Mouse (Mus musculus): Measurements from ENCODE around the gene Klk9. TPM values are rescaled to one million over a fixed set of nuclear protein-coding genes. Genes with fewer than 3 reads are reported as not detected.

Klk9 gene
- polyA plus RNA-seq, 1 experiment from 2014 or later: not detected

DNA sequence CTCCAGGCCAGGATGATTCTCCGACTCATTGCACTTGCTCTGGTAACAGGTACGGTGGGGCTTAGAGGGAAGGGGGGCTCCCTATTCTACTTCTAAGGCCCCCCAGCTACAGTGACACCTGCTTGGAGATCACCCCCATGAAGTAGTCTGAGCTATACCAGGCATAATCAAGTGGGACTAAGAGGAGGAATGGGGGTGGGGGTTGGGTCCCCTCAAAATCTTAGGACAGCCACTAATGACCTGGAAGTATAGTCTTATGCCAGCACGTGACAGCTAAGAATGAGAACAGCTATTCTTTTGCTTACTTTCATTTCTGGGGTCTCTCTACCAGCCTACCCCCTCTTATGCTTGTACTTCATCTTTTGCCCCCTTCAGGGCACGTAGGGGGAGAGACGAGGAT is 15.2 kb upstream of the Klk9 start:
- POLR2A ChIA-PET: no interaction called here
- DNase-seq (ENCODE audit: low read depth, low spot score): no peak

DNA sequence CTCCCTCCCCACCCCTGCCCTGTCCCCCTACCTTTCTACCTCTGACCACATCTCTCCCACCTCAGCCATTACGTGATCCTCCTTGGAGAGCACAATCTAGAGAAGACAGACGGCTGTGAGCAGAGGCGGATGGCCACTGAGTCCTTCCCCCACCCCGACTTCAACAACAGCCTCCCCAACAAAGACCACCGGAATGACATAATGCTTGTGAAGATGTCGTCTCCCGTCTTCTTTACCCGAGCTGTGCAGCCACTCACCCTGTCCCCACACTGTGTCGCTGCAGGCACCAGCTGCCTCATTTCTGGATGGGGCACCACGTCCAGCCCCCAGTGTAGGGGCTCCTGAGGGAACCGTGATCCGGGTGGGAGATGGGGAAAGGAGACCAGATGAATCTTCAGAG is 14.3 kb upstream of the Klk9 start:
- no peak for TF ChIP-seq CTCF (IDR thresholded peaks at IDR 0.05)
- ChIA-PET POLR2A (no interaction called here), CTCF (no interaction called here)
- ATAC-seq (no peak), DNase-seq (ENCODE audit: low read depth, low spot score) (no peak)
- in situ Hi-C loops (cut with MboI; ENCODE audit: low pct_unique_long_range_greater_than_20kb): no loop called here
- no peaks in the 10 kb centered on the region for H3K27me3 ChIP-seq

More for the DNA sequence above, 15.2 kb upstream of the Klk9 start:
- CTCF ChIA-PET: no interaction called here
- H3K27me3 ChIP-seq: no peaks in the 10 kb centered on the region
- no peak for TF ChIP-seq CTCF (IDR thresholded peaks at IDR 0.05)
- no peak for ATAC-seq
- in situ Hi-C loops (cut with MboI; ENCODE audit: low pct_unique_long_range_greater_than_20kb): no loop called here

DNA sequence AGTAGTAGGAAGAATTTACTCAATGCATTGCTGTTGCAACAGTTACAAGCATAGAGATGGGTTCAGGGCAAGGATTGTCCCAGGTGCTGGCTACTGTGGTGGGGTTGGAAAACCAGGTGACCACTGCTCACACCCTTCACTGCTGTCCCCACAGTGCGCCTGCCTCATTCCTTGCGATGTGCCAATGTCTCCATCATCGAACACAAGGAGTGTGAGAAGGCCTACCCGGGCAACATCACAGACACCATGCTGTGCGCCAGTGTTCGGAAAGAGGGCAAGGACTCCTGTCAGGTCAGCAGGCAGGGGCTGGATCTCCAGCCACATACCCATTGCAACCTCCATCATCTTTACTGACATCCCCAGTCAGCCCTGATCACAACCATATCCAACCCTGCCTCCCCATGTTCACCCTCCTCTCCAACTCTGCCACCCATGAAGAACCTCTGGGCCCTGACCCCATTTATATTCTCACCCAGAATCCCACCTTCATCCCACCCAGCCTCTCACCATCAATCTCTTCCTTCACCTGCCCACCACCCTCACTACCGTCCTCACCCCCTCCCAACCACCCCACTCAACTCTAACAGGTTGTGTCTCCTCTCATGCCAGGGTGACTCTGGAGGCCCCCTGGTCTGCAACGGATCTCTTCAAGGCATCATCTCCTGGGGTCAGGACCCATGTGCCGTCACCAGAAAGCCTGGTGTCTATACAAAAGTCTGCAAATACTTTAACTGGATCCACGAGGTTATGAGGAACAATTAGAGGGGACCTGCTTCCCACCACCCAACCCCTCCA is 13.3 kb upstream of the Klk9 start:
- no peak for TF ChIP-seq CTCF (IDR thresholded peaks at IDR 0.05)
- CTCF ChIA-PET: no interaction called here

DNA sequence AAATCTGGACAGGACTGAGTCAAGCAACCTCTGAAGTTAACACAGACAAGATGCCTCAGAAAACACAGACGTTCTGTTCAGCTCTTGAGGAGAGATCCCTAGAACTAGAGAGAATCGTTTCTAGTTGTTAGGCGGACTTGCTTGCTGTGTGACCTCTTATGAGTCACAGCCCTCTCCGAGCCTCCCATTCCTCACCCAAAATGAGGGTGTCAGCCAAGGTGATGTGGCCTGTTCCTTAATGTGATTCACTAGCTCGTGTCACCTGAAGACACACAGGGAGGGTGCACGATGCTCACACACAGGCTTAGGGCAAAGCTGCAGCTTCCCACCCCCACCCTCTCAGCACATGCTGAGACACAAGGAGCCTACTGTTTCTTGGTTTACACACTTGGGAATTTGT is 11.4 kb upstream of the Klk9 start:
- in situ Hi-C loops (cut with MboI; ENCODE audit: low pct_unique_long_range_greater_than_20kb): no loop called here
- ChIA-PET CTCF (no interaction called here), POLR2A (no interaction called here)
- no peaks in the 10 kb centered on the region for H3K27me3 ChIP-seq
- DNase-seq (ENCODE audit: low read depth, low spot score): no peak
- no peak for TF ChIP-seq CTCF (IDR thresholded peaks at IDR 0.05)
- ATAC-seq: no peak

More for the DNA sequence above, 13.3 kb upstream of the Klk9 start:
- DNase-seq (ENCODE audit: low read depth, low spot score) (no peak), ATAC-seq (no peak)
- in situ Hi-C loops (cut with MboI; ENCODE audit: low pct_unique_long_range_greater_than_20kb): no loop called here
- H3K27me3 ChIP-seq: no peaks in the 10 kb centered on the region
- POLR2A ChIA-PET: no interaction called here

DNA sequence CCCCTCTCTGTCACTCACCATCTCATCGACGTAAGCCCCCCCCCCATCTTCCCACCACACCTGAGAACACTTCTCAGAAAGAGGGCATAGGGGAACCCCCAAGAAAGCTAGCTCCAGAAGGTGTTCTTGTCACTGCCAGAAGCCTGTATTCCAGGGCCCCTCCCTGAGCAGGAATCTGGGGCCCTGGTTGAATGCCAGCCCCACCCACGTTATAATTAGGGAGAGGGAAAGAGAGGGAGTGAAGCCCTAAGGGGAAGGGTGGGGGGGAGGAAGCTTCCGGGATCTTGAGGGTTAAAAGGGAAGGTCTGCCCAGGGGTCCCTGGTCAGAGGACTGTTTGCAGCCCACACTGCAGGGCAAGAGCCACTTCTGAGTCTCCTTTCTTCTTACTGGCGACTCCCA is 10.9 kb upstream of the Klk9 start, which contains the start of gene Klk10:
Klk10 (plus strand) TSS at position 290 of the 400 bp plus-strand sequence.
- CTCF ChIA-PET: no interaction called here
- H3K27me3 ChIP-seq: no peaks in the 10 kb centered on the region
- no peak for TF ChIP-seq CTCF (IDR thresholded peaks at IDR 0.05)
- POLR2A ChIA-PET: interaction anchor here (0.7 kb wide), 1 partner anchor 9 kb away, joined by 6 read pairs; no protein-coding TSS in a partner anchor
- in situ Hi-C loops (cut with MboI; ENCODE audit: low pct_unique_long_range_greater_than_20kb): no loop called here
- ATAC-seq: no peak
- no peak for DNase-seq (ENCODE audit: low read depth, low spot score)

DNA sequence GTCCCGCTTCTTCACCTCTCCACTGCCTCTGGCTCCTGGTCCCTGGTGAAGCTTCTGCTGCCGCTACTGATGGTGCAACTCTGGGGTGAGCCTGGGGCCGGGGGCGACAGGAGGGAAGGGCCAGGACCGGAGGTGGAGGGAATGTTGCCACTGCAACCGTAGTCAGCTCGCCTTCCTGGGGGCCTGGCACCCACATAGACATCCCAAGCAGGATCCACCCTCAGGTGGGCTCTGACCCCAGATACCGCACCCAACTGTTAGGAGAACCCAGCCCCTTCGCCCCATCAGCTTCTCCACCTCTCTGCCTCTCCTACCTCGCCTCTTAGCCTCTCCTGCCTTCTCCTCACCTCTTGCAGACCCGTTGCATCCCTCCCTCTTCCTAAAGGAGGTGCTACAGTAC is 10.2 kb upstream of the Klk9 start:
- in situ Hi-C loops (cut with MboI; ENCODE audit: low pct_unique_long_range_greater_than_20kb): no loop called here
- ChIA-PET CTCF (no interaction called here), POLR2A (no interaction called here)
- no peak for DNase-seq (ENCODE audit: low read depth, low spot score)
- ATAC-seq: no peak
- no peaks in the 10 kb centered on the region for H3K27me3 ChIP-seq
- TF ChIP-seq CTCF (IDR thresholded peaks at IDR 0.05): no peak

DNA sequence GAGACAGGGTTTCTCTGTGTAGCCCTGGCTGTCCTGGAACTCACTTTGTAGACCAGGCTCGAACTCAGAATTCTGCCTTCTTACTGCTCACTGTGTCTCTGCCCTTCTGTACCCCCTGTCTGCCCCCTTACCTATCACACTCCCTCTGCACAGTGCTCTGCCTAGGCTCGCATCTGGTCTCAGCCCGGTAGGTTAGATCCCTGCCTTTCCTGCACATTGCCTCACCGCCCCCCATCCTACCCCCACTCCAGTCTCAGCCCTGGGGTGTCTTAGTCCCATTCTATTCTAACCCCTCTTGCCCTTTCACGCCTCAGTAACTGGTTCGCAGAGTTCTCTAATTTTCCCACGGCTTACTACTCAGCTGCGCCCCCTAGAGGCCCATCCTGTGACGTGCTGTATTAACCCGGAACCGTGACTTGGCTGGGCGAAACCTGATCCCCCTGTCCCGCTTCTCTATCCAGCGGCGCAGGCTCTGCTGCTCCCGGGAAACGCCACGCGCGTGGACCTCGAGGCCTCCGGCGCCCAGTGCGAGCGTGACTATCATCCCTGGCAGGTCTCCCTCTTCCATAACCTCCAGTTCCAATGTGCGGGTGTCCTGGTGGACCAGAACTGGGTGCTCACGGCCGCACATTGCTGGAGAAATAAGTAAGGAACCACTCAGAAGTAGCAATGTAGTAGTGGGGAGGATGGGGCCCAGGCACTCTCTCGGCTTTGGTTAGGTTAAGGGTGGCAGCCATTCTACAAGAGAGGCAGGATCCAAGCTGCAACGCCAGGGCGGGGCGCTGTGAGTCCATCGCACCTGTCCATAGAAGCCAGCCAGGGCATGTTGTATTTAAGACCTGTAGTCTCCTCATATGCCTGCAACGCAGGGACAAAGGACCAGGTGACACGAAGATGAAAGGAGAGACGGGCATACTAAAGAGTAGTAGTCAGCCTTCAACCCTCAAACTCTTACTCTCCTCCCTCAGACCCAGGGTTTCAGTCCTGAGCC is 9.1 kb upstream of the Klk9 start:
- POLR2A ChIA-PET: no interaction called here
- in situ Hi-C loops (cut with MboI; ENCODE audit: low pct_unique_long_range_greater_than_20kb): no loop called here
- ATAC-seq (no peak), DNase-seq (ENCODE audit: low read depth, low spot score) (no peak)
- no peaks in the 10 kb centered on the region for H3K27me3 ChIP-seq
- CTCF ChIA-PET: no interaction called here
- TF ChIP-seq CTCF (IDR thresholded peaks at IDR 0.05): no peak

DNA sequence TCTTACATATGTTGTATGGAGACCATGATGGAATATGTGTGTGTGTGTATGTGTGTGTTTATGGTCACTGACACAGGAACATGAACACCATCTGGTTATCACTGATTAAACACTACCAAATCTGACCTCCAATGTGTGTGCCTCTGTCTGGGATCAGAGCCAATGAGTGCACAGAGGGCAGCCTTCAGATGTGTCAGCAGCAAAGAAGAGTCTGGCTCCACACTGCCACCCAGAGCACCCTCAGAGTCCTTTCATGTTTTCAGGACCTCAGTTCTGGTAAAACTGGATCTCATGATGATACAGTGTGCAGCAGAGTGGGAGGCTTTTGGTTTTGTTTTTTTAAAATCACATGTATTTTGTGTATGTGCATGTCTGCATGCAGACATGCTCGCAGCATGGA is 6.4 kb upstream of the Klk9 start:
- no peak for ATAC-seq
- CTCF ChIA-PET: no interaction called here
- in situ Hi-C loops (cut with MboI; ENCODE audit: low pct_unique_long_range_greater_than_20kb): no loop called here

DNA sequence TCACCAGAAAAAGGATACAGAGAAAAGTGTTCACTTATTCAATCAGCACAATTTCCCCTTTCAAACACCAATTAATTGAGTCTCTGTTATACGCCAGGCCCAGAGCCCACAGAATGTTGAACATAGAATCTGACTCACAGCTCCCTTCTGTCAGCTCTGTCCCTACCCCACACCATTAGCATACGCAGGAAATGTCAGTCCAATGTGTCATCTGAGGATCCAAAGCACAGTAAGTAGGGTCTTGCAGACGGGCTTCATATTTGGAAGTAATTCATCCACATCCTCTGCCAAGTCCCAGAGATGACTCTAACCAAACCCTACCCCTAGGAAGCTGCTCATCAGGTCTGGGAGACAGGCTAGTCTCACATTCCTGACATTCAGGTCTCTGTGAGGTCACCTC is 3.6 kb upstream of the Klk9 start:
- in situ Hi-C loops (cut with MboI; ENCODE audit: low pct_unique_long_range_greater_than_20kb): no loop called here
- ChIA-PET POLR2A (no interaction called here), CTCF (no interaction called here)
- no peaks in the 10 kb centered on the region for H3K27me3 ChIP-seq
- ATAC-seq (no peak), DNase-seq (ENCODE audit: low read depth, low spot score) (no peak)
- no peak for TF ChIP-seq CTCF (IDR thresholded peaks at IDR 0.05)

More for the DNA sequence above, 6.4 kb upstream of the Klk9 start:
- no peaks in the 10 kb centered on the region for H3K27me3 ChIP-seq
- TF ChIP-seq CTCF (IDR thresholded peaks at IDR 0.05): no peak
- DNase-seq (ENCODE audit: low read depth, low spot score): no peak
- POLR2A ChIA-PET: no interaction called here

DNA sequence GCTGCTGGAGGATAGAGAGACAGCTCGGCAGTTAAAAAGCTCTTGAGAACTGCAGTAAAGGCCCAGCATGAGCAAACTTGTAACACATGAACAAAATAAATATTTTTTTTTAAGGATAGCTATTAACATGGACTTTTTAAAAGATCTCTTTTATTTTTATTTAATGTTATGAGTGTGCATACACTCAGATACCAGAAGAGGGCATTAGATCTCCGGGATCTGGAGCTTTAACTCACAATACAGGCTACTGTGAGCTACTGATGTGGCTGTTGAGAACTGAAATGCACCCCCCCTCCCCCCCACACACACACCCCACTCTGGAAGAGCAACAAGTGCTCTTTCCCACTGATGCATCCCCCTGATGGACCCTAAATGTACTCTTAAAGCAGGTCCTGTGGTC is 2.4 kb upstream of the Klk9 start:
- ChIA-PET POLR2A (no interaction called here), CTCF (interaction anchor here (1.3 to 1.4 kb wide), 2 partner anchors 24 to 109 kb away, joined by 3 read pairs; no protein-coding TSS in a partner anchor)
- in situ Hi-C loops (cut with MboI; ENCODE audit: low pct_unique_long_range_greater_than_20kb): no loop called here
- no peaks in the 10 kb centered on the region for H3K27me3 ChIP-seq
- TF ChIP-seq CTCF (IDR thresholded peaks at IDR 0.05): no peak
- no peak for DNase-seq (ENCODE audit: low read depth, low spot score)
- no peak for ATAC-seq

DNA sequence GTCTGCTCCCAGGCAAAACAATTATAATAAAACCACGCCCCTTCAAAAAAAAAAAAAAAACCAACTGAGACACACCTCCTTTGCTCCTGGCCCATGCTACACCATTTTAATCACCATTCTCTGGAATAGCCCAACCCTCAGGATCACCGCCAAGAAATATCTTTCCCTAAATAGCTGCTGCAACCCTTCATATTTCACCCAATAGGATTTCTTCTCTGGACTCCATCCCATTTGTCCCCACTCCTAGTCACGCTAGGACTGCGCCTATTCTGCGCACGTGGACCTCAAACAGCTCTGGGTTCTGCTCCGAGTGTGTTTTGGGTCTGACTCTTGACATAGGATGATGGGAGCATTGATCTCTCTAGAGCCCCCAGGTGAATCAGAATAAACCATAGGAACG is 4.7 kb downstream of the Klk9 start:
- in situ Hi-C loops (cut with MboI; ENCODE audit: low pct_unique_long_range_greater_than_20kb): no loop called here
- TF ChIP-seq CTCF (IDR thresholded peaks at IDR 0.05): no peak
- CTCF ChIA-PET: no interaction called here
- no peak for ATAC-seq
- peaks cover 3% of the 10 kb centered on the region for H3K27me3 ChIP-seq
- POLR2A ChIA-PET: no interaction called here
- DNase-seq (ENCODE audit: low read depth, low spot score): no peak
